Mouse (Mus musculus) intestine, postnatal 0 days (tissue): Measurements from ENCODE around the gene Cutal. TPM values are rescaled to one million over a fixed set of nuclear protein-coding genes. Genes with fewer than 3 reads are reported as not detected.
"Not testable (repeated sequence)": the region's sequence is repeated elsewhere in the genome, so short reads cannot be mapped to it uniquely, and the experiment has no call there.

Experiments used
- ATAC-seq: fragments of 200-750 bp; cut with Nextera tagmentation; 2 replicates; pipeline ENCODE4 v1.8.0; 2017; ENCODE audit warnings: mild to moderate bottlenecking, moderate TSS enrichment, moderate library complexity
- H3K27ac ChIP-seq: fragments of 300-500 bp; sonication (generic); 2 replicates; pipeline ENCODE4 v1.5.1; 2014; ENCODE audit warnings: mild to moderate bottlenecking, low read depth, low read length, moderate library complexity
- H3K27me3 ChIP-seq: fragments of 300-500 bp; sonication (generic); replicated peaks from 2 replicates; pipeline ENCODE4 v1.6.1; 2014; ENCODE audit warnings: low read length, mixed read lengths; ENCODE audit not compliant: control insufficient read depth, insufficient read depth
- H3K36me3 ChIP-seq: fragments of 300-500 bp; sonication (generic); 2 replicates; pipeline ENCODE4 v1.6.1; 2014; ENCODE audit warnings: mild to moderate bottlenecking, moderate library complexity; ENCODE audit not compliant: control insufficient read depth, insufficient read depth
- H3K4me1 ChIP-seq: fragments of 300-500 bp; sonication (generic); replicated peaks from 2 replicates; pipeline ENCODE4 v1.6.1; 2014; ENCODE audit warnings: antibody characterized with exemption, low read length, mixed read lengths; ENCODE audit not compliant: control insufficient read depth, insufficient read depth
- H3K4me2 ChIP-seq: fragments of 300-500 bp; sonication (generic); replicated peaks from 2 replicates; pipeline ENCODE4 v1.6.1; 2014; ENCODE audit warnings: low read depth, mild to moderate bottlenecking, moderate library complexity
- H3K4me3 ChIP-seq: fragments of 300-500 bp; sonication (generic); 2 replicates; pipeline ENCODE4 v1.5.1; 2014; ENCODE audit warnings: low read depth, low read length
- H3K9ac ChIP-seq: fragments of 300-500 bp; sonication (generic); 2 replicates; pipeline ENCODE4 v1.6.1; 2014; ENCODE audit warnings: mild to moderate bottlenecking, low read depth, low read length
- H3K9me3 ChIP-seq: fragments of 300-500 bp; sonication (generic); 2 replicates; pipeline ENCODE4 v1.6.1; 2016; ENCODE audit warnings: mixed run types; ENCODE audit not compliant: control insufficient read depth
- CTCF ChIP-seq: sonication (generic); IDR thresholded peaks from 2 replicates; pipeline ENCODE4 v1.5.1; 2016; ENCODE audit warnings: low read depth, mild to moderate bottlenecking, control low read depth, antibody characterized with exemption, moderate library complexity
- WGBS: fragments of 180-500 bp; shearing (Covaris S2); extraction: QIAGEN DNeasy Blood & Tissue Kit; methylation state at CpG from one replicate; pipeline ENCODE4 v1.1.7; 2014; 5-methylcytosine and 5-hydroxymethylcytosine counted together
- polyA plus RNA-seq: library from polyadenylated mRNA; unstranded; fragments of >200 nt; fragmentation: Nextera tagmentation; extraction: Ambion mirVana; gene quantifications from 2 replicates; pipeline ENCODE4 v1.2.1, GENCODE M21; 2015

Cutal gene
- polyA plus RNA-seq, result 16.4 and 17.6 TPM in 2 replicates

GRCm38 (mm10) chr2:34874271-34874670 is at the start of gene Cutal:
TSS of gene Cutal (plus strand) at chr2:34874396.
- ATAC-seq, result no peak
- Histone ChIP-seq H3K27ac (peak within 1 kb of the TSS; percentile 71), H3K9ac (peak within 1 kb of the TSS; percentile 53; the same call in 1 of the 2 replicates), H3K9me3 (no peaks in the 10 kb centered on the region), H3K27me3 (no peaks in the 10 kb centered on the region), H3K4me2 (peak within 1 kb of the TSS; percentile 71), H3K36me3 (no peaks in the 10 kb centered on the region), H3K4me1 (0 out of 2 replicates have a peak, but pooled peaks cover 11% of the 10 kb centered on the region), H3K4me3 (peak within 1 kb of the TSS; percentile 40)
- 4% methylated on average over 14 of the region's 14 CpGs for WGBS
- TF ChIP-seq CTCF, result no peak

- H3K27ac ChIP-seq, result peak within 1 kb of the TSS; percentile 88
- WGBS, result under 1% methylated on average over 55 of the region's 57 CpGs
- no peaks in the 10 kb centered on the region for H3K27me3 ChIP-seq
- peaks cover 3% of the 10 kb centered on the region; the same call in 1 of the 2 replicates for H3K36me3 ChIP-seq
- peak; percentile 97 for ATAC-seq
- 0 out of 2 replicates have a peak, but pooled peaks cover 9% of the 10 kb centered on the region for H3K4me1 ChIP-seq
- no peaks in the 10 kb centered on the region for H3K9me3 ChIP-seq
- H3K4me3 ChIP-seq, result peak within 1 kb of the TSS; percentile 95
- H3K9ac ChIP-seq, result peak within 1 kb of the TSS; percentile 98
- H3K4me2 ChIP-seq, result peak within 1 kb of the TSS; percentile 75
- TF ChIP-seq CTCF, result no peak
These were observed 48.3 kb upstream of the Cutal start, which contains the start of gene Fbxw2 for GRCm38 (mm10) chr2:34825827-34826459. TSS of gene Fbxw2 (minus strand) at chr2:34826311.

GRCm38 (mm10) chr2:34826460-34827231 is 47.5 kb upstream of the Cutal start:
- Histone ChIP-seq H3K4me1 (0 out of 2 replicates have a peak, but pooled peaks cover 9% of the 10 kb centered on the region), H3K9ac (peak overlapping the region; percentile 98), H3K27ac (peak overlapping the region; percentile 88; the same call in 1 of the 2 replicates), H3K4me2 (peak overlapping the region; percentile 75), H3K27me3 (no peaks in the 10 kb centered on the region), H3K9me3 (no peaks in the 10 kb centered on the region), H3K36me3 (no peaks in the 10 kb centered on the region), H3K4me3 (peak overlapping the region; percentile 95)
- 36% methylated on average over 20 of the region's 21 CpGs for WGBS
- peak; percentile 11; the same call in 1 of the 2 replicates for ATAC-seq
- TF ChIP-seq CTCF, result no peak

GRCm38 (mm10) chr2:34827591-34827990 is 46.6 kb upstream of the Cutal start:
- Histone ChIP-seq H3K4me3 (no peak overlapping the region), H3K4me1 (0 out of 2 replicates have a peak, but pooled peaks cover 9% of the 10 kb centered on the region), H3K9me3 (no peaks in the 10 kb centered on the region), H3K36me3 (no peaks in the 10 kb centered on the region), H3K4me2 (no peak overlapping the region), H3K27me3 (no peaks in the 10 kb centered on the region), H3K9ac (no peak overlapping the region), H3K27ac (no peak overlapping the region)
- no peak for ATAC-seq
- TF ChIP-seq CTCF, result no peak
- WGBS, result 84% methylated on average over 4 of the region's 4 CpGs

DNA sequence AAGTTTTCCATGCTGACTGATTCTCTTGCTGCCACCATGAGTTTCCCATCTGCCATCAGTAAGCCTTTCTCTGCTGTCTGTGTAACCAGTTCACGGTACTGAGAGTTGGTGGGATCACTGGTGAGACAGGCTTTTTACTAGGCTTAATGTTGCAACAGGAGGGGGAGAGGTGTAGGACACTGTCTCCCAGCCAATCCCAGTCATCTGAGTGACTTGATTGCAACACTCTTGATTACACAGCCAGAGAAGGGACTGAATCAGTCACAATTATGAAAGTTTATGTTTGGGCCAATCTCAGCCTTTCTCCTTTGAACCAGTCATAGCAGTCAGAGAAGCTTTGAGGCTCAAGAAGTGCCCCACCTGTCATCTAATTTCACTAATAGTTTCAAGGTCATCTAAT is 46.2 kb upstream of the Cutal start:
- ATAC-seq, result no peak
- no peak for TF ChIP-seq CTCF
- no peak overlapping the region for H3K4me2 ChIP-seq
- H3K9me3 ChIP-seq, result no peaks in the 10 kb centered on the region
- H3K27ac ChIP-seq, result no peak overlapping the region
- H3K9ac ChIP-seq, result no peak overlapping the region
- H3K4me3 ChIP-seq, result no peak overlapping the region
- no peaks in the 10 kb centered on the region for H3K27me3 ChIP-seq
- H3K36me3 ChIP-seq, result no peaks in the 10 kb centered on the region
- 71% methylated on average over 1 of the region's 1 CpGs for WGBS
- 0 out of 2 replicates have a peak, but pooled peaks cover 9% of the 10 kb centered on the region for H3K4me1 ChIP-seq

- H3K4me1 ChIP-seq, H3K4me3 ChIP-seq, H3K4me2 ChIP-seq, H3K9ac ChIP-seq, H3K9me3 ChIP-seq, H3K27me3 ChIP-seq, ATAC-seq, H3K27ac ChIP-seq, H3K36me3 ChIP-seq: not testable (repeated sequence)
- WGBS, result 95% methylated on average over 16 of the region's 17 CpGs
These were observed 44.1 kb upstream of the Cutal start for GRCm38 (mm10) chr2:34830066-34830465.

DNA sequence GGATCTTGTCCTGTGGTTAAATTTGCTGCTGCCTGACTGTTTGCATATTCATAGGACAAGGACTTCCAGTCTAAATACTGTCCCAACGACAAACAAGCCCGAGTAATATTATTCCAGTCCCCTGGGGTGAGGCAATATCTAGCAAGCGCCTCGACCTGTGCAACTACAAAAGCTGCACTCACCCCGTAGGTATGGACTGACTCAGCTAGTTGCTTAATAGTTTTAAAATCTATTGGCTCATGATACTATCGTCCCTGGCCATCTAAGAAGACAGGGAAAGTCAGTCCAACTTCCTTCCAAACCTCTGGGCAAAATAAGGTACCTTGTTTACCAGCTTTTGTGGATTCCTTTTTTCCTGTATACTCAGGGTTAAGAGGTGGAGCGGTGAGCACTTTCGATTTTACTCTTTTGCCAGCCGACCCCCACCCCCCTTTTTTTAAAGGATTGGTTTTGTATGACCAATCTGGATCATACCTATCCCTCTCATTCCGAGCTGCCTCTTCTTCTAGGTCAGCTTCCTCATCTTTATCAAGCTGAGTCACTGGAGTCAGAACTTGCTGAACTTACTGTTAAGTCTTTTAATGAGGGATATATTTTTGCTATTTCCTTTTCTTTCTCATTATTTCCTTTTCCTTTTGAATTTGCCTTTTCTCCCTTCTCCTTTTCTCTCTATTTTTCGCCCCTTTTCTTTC is 41.3 kb upstream of the Cutal start, which contains the start of gene Gm34653:
TSS of gene Gm34653 (plus strand) at position 242 of the 692 bp plus-strand sequence.
- not testable (repeated sequence) for ATAC-seq

More for the DNA sequence above, 41.3 kb upstream of the Cutal start, which contains the start of gene Gm34653:
- H3K4me1 ChIP-seq, H3K4me3 ChIP-seq, H3K4me2 ChIP-seq, H3K27me3 ChIP-seq, H3K9ac ChIP-seq, H3K27ac ChIP-seq, H3K36me3 ChIP-seq, H3K9me3 ChIP-seq: not testable (repeated sequence)
- 64% methylated on average over 11 of the region's 11 CpGs for WGBS
